Mouse (Mus musculus) monocyte, adult 2 months (primary cell): ENCODE data around the gene Tnrc6a.

ENCODE experiments used
- DNase-seq, 2 experiments: peaks; one replicate each; pipeline ENCODE4 v3.0.0; 2022; ENCODE audit warnings: low spot score in 2 of 2, low read depth in 1 of 2

Gene Tnrc6a

DNA sequence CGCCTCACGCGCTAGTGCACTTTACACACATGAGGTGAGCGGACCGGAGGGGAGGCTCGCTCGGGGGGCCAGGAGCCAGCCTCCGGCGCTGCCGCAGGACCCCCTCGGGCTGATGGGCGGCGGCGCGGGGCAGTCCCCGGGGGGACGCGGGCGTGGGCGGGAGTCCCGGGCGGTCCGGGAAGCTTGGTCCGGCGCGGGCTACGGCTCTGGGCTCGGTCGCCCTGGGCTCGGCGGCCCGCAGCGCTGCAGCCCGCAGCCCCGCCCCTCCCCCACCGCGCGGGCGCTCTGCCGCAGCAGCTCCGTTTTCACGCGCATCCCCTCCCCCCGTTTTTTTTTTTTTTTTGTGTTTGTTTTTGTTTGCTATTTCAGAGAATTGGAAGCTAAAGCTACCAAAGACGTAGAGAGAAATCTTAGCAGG is 623 bp downstream of the Tnrc6a start:
- DNase-seq, result no peak

DNA sequence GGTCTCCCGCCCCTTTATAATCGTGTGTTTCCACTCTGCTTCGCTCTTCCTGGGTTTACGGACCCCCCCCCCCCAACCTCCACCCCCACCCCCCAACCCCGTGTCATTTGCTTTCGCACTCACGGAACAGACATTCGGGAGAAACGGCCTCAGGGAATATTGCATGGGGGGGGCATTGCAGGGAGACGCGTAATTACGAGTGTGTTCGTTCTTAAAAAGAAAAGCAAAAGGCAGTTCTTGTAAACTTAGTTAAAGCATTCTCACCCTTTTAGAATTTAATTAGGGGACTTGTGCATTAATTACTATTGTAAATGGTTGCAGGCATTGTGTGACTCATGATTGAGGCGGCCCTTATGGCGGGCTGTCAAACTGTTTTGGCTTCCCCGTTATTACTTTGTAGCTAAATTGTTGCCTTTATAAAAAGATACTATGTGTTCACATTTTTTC is 1.1 kb downstream of the Tnrc6a start:
- no peak for DNase-seq

DNA sequence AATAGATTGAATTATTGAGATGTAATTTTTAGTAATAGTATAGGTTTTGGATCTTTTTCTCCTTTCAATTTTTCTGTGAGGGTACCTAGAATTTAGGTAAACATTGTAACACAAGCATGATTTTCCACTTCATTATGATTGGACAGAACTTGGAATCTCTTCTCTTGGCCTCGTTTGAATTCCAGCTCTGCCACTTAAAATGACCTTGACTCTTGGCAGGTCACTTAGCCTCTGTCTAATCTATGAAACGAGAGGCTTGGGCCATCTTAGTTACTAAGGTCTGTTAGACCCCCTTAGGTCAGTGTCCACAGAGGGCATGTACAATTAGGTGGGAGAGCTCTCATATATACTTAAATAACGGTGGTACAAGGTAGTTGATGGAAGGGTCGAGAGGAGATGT is 2.4 kb downstream of the Tnrc6a start:
- DNase-seq, result no peak

DNA sequence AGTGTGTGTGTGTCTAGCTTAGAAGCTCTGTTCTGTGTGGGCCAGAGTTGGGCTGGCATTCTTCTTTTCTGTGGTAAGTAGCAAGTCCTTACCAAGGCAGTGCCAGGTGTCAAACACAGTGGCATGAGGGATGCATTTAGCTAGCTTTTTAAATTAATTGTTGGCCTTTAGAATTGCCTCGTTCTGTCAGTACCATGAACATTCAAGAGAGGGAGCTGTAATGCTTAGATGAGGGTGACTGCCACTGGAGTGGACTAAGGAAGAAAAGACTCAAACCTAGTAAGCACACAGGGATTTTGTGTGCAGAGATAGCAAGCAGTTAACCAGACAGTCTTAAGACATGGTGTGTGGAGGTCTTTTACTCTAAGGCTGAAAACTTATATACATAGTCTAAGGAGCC is 3.6 kb downstream of the Tnrc6a start:
- DNase-seq, result no peak

DNA sequence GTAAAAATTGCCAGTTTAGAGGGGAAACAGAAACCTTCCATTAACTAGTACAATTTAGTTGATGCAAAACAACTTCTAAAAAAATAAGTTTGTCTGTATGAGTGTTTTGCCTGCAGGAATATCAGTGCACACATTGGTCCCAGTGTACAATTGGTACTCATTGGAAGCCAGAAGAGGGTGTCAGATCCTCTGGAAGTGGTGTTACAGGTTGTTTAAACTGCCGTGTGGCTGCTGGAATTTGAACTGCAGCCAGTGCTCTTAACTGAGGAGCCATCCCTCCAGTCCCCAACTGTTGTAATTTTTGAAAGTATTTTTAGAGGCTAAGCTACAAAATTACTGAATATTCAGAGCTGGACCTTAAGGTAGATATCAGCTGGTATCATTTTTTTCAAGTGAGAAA is 4.3 kb downstream of the Tnrc6a start:
- no peak for DNase-seq

DNA sequence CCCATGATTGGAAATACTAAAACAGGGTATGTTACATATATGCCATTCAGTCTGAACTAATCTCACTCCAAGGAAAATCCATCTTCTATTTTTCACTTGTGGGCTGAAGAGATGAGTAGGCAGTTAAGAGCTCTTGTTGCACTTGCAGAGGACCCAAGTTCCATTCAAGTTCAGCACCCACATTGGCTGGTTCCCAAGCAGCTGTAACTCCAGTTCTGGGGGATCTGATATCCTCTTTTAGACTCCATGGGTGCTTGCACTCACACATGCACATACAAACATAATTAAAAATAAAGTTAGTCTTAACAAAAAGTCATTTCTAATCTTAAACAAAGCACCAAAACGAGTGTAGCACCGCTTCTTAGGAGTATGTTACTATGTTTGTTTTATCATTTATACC is 5.4 kb downstream of the Tnrc6a start:
- DNase-seq, result no peak

DNA sequence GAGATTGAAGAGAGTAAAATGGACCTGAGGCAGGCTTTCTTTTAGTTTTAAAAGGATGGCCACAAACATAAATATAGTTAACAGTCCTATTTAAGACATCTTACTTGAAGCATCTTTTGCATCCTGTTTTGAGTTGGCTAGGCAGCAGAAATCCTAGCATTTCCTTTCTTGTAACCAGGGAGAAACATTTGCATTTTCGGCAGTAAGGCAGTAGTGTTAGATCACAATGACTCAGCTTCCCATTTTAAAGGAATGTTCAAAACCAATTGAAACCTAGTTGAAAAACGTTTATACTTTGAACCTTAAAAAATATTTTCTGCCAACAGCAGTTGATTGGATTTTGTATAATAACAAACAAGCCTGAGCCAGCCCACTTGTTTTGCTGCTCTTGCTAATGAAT is 6.5 kb downstream of the Tnrc6a start:
- DNase-seq, result no peak

DNA sequence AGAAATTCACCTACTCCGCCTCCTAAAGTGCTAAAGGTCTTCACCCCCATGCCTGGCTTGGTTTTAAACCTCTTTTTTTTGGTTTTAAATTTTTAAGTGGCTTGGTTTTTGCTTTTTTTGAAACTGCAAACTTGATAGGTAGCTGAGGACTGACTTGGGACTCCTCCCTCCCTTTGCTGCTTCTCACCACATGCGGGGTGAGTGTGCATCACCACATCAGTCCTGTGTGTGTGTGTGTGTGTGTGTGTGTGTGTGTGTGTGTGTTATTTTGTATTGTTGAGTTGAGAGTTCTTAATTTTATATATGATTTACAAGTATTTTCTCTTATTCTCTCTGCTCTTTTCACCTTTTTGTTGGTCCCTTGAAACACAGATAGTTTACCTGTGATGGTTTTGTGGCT is 8.7 kb downstream of the Tnrc6a start:
- DNase-seq, result no peak

DNA sequence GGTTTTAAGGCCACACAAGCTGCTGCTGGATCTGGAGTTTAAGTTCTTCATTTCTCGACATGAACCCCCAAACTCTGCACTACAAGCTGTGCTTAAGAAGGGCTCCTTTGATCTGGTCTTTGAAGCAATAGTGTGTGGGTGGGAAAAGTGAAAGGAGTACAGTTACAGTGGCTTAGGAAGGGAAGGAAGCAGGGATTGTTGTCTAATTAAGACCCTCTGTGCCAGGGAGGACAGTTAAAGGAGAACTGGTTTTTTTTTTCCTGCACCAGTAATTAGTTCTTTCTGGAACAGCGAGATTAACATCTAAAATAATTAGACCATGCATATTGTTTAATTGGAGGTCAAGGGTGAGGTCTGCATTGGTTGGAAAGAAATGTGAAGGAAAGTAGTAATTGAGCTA is 11.2 kb downstream of the Tnrc6a start:
- DNase-seq, result no peak

DNA sequence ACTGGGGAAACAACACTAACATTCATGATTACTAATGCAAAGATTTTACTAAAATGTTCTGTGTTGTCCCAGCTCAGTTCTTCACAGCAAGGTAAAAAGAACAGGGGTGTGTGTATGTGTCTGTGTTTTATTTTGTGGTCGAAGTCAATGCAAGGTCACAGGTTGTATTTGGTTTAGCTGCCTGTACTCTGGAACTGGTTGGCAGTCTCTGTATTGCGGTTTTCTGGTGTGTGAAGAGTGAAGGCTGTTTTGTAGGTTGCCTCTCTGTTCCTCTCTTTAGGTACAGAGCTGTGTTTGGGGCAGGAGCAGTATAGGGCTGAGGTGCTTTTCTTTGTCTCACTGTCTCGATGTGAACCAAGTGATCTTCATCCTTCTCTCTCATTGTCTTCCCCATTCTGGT is 12.0 kb downstream of the Tnrc6a start:
- no peak for DNase-seq

DNA sequence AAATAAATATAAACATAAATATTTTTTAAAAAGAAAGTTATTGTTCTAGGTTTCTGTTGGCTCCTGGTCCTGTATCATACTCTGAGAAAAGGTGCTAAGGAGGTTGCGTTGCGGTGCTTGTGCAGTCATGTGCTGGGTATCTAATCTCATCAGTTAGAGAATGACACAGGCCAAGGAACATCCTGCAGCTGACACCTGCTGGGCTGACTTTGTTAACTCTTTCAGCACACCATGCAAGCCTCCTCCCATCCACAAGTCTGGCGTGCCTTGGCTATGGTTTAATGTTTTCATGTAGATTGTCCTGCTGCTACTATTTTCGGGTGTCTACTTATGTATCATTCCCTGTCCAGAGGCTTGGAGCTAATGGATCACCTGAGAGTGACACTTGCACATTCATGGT is 14.3 kb downstream of the Tnrc6a start:
- DNase-seq, result no peak

DNA sequence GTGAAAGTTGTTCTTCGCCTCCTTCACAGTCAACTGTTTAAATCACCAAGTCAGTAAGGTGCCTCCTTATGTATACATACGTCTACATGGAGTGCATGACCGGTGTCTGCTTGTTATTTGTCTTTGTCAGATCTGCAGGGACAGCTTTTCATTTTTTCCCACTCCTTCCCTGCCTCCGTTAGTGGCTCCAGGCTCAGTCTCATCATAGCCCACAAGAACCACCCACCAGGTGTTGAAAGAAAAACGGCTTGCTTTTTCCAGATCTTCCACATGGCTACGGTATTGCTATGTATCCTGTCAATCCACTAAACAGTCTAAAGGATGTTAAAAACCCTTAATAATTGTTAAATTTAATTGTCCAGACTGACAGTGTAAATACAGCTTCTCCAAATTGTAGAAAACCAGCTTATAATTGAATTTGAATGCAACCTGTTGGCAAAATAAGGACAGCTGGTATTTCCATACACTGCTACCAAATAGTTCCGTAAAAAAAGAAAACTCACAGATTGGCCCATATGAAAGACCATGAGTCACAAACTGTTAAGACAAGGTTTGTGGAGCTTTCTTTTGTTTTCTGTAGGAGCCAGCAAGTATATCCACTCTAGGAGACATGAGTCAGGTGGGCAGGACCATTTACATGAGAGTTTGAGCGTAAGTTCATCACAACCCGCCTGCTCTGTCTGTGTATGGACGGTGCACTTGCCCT is 22.6 kb downstream of the Tnrc6a start:
- DNase-seq, result no peak

DNA sequence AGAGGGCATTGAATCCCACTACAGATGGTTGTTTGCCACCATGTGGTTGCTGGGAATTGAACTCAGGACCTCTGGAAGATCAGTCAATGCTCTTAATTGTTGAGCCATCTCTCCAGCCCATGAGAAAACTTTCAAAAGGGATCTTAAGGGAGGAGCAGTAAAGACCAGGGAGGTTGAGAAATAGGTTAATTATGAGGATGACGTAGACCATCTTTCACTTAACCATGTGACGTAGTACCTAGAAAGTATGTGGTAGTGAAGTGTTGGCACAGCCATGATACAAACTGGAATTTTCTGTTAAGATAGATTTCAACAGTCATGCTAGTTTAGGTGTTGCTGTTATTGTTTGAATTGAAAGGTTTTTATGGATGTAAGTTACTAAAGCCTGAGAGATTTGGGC is 24.1 kb downstream of the Tnrc6a start:
- DNase-seq, result no peak

DNA sequence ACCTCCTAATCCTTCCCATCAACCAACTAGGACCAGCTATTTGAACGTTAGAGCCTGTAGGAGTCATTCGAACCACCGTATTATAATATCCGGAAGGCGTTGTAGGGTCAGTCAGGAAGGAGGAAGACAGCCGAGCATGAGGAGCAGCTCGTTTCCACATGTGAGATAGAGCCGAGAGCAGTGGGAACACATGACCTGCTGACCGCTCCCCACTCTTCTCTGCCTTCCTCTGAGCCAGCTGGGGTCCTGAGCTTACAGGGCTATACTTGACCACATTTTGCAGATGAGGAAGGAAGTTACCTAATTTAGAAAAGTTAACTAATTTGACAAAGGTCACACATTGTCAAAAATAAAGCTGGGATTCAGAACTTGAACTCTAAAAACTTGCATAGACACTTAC is 25.2 kb downstream of the Tnrc6a start:
- no peak for DNase-seq

DNA sequence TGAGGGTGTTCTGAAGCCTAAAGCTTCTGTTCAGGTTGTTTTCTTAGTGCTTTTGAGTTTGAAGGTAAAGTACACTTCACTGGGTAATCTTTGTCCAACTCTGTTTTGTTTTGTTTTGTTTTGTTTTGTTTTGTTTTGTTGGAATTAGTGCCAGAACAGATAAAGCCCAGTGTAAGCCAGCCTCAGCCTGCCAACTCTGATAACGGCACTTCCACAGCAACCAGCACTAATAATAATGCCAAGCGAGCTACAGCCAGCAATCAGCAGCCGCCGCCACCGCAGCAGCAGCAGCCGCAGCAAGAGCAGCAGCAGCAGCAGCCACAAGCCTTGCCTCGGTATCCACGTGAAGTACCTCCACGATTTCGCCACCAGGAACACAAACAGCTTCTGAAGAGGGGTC is 38.7 kb downstream of the Tnrc6a start:
- DNase-seq, result no peak

DNA sequence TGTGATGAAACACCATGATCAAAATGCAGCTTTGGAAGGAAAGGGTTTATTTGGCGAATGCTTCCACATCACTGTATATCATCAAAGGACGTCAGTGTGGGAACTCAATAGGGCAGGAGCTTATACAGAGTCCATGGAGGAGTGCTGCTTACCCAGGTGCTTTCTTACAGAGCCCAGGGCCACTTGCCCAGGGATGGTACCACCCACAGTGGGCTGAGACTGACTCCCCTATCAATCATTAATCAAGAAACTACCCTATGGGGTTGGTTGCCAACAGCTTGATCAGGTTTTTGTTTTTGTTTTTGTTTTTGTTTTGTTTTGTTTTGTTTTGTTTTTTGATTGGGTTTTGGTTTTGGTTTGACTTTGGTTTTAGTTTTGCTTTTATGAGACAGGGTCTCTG is 43.8 kb downstream of the Tnrc6a start:
- no peak for DNase-seq

DNA sequence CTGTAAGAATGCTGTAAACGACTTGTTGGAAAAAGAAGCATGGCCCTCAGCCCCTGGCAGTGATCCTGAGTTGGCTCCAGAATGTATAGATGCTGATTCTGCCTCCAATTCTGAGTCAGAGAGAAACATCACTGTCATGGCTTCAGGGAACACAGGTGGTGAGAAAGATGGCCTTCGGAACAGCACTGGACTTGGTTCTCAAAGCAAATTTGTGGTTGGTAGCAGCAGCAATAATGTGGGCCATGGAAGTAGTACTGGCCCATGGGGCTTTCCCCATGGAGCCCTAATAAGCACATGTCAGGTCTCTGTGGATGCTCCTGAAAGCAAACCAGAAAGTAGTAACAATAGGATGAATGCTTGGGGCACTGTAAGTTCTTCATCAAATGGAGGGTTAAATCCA is 45.9 kb downstream of the Tnrc6a start:
- DNase-seq, result no peak

DNA sequence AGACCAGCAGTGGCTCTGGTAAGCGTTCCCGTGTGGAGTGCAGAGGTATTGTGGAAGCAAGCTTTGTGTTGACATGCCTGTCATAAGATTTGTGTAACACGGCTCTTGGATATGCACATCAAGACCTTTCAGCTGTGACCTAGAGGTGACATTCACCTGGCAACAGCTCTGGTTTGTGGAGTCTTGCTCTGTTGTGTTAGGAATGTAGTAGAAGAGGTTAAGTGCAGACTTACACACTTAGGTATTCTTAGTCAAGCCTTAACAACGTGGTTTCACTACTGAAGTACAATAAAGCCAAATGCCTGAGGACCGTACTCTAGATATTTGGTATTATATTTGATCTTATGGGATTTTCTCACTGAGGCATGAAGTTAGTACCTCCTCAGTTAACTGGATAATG is 48.4 kb downstream of the Tnrc6a start:
- DNase-seq, result no peak

DNA sequence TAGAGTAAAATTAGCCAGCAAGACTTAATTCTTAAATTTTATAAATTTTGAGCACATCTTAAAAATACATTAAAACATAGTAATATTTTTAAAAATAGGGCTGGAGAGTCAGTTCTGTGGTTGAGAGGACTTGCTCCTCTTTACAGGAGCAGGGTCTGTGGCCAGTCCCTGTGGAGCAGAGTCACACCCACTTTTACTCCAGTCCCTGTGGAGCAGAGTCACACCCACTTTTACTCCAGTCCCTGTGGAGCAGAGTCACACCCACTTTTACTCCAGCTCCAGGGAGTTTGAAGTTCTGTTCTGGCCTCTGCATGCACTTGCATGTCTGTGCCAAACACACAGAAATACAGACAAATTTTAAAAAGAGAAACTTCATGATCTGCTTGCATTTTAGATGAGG is 53.5 kb downstream of the Tnrc6a start:
- DNase-seq, result no peak

DNA sequence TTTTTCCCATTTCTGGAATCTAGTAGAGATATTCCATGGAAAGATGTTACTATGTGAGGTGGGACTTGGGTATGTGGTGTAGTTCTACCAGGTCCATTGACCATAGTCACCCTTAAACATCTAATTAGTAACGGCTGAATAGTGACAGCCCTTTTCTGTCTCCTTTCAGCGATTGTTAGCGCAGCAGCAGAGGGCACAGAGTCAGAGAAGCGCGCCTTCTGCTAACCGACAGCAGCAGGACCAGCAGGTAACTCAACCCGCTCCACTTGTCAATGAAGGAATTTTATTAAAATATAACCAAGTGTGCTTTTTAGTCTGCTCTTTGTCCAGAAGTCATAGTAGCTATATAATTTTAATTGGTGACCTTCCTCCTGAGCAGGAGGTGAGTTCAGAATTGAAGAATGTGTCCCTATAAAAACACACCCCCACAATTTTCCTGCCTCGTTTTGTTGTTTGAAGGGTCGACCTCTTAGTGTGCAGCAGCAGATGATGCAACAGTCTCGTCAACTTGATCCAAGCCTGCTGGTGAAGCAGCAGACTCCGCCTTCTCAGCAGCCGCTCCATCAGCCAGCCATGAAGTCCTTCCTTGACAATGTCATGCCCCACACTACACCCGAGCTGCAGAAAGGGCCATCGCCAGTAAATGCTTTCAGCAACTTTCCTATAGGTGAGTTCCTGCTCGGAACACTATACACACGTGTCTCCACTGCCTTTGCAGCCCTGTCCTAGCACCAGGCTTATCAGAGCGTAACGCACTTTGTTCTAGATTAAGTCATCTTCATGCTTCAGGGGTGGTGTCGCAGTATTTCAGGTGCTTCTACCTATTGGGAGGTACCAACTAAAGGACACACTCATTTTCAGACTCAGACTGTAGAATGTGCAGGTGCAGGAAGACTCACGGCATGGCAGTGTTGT is 58.4 kb downstream of the Tnrc6a start:
- no peak for DNase-seq

DNA sequence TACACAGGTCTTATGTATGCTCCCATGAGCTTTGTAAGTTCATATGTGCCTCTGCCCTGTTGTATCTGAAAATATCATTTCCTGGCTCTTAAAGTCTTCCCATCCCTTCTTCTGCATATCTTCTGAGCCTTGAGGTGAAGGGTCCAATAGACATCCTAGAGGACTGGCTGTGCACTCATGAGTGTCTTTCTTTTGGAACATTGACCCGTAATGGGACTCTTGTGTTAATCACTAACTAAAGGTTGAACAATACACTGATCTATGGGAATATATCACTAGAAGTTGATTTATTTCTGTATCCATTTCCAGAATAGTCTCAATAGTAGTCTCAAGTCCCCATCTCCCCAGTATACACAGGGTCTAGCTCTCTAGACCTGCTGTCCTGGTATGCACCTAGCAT is 61.2 kb downstream of the Tnrc6a start:
- no peak for DNase-seq

DNA sequence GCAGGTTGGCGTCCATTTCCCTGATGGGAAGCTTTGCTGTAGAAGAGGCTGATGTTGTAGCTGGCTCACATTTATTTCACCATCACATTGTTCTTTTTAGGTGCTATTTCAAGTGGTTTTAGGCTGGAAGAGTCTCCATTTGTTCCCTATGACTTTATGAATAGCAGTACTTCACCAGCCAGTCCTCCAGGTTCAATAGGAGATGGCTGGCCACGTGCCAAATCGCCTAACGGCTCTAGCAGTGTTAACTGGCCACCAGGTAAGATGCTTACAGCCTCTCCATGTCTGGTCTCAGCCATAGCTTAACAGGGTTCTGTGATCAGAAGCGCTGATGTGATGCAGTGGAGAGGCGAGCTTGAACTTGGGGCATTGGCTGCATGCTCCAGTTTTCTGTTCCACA is 62.8 kb downstream of the Tnrc6a start:
- no peak for DNase-seq

DNA sequence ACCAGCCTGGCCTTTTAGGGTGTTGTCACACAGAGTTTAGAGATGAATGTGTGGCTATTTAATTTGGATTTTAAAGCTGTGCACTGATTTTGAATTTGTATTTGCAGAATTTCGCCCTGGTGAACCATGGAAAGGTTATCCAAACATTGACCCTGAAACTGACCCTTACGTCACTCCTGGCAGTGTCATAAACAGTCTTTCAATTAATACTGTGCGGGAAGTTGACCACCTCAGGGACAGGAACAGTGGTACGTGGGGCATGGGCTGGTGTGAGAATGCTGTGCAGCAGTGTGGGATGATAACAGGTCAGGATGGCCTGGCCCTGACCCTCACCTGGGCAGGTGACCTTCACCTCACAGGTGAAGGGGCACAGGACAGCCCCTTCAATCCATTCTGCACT is 63.6 kb downstream of the Tnrc6a start:
- no peak for DNase-seq
